Mouse (Mus musculus) adrenal gland, adult 10 weeks (tissue): ENCODE data around the gene Olfr835. TPM values are rescaled to one million over a fixed set of nuclear protein-coding genes. Genes with fewer than 3 reads are reported as not detected.

ENCODE experiments used
- polyA plus RNA-seq: library from polyadenylated mRNA; stranded (reverse); fragments of 350-450 nt; fragmentation: Illumina TruSeq; extraction: RNeasy Lipid Tissue Mini Kit (QIAGEN cat#74804); gene quantifications from one replicate; pipeline ENCODE4 v1.2.3, GENCODE M21; 2014; ENCODE audit warnings: low read depth, low replicate concordance

The Olfr835 gene
- polyA plus RNA-seq: not detected

GRCm38 (mm10) chr9:19032435-19032834 is at the start of gene Olfr835:
Olfr835 (plus strand) TSS chr9:19032735.

GRCm38 (mm10) chr9:18987690-18988089 is 44.8 kb upstream of the Olfr835 start, which contains the start of gene Olfr834:
Olfr834 (plus strand) TSS chr9:18987990.

Other genes starting within 250 kb of the Olfr835 start
- not detected for gene Olfr828, start 213.2 kb upstream of the Olfr835 start, polyA plus RNA-seq
- not detected for gene Olfr829, start 177.8 kb upstream of the Olfr835 start, polyA plus RNA-seq
- gene Olfr830, start 158.0 kb upstream of the Olfr835 start, polyA plus RNA-seq: not detected
- gene Olfr832, start 95.6 kb upstream of the Olfr835 start, polyA plus RNA-seq: not detected
- not detected for gene Olfr834, start 44.7 kb upstream of the Olfr835 start, polyA plus RNA-seq
- gene Olfr836, start 87.6 kb downstream of the Olfr835 start, polyA plus RNA-seq: not detected
- gene Olfr837, start 103.6 kb downstream of the Olfr835 start, polyA plus RNA-seq: not detected
- gene Olfr839-ps1, start 144.6 kb downstream of the Olfr835 start, polyA plus RNA-seq: not detected
- not detected for gene Olfr843, start 219.3 kb downstream of the Olfr835 start, polyA plus RNA-seq